8 mouse cellular contexts compared by ENCODE assay signal in the genomic region with DNA sequence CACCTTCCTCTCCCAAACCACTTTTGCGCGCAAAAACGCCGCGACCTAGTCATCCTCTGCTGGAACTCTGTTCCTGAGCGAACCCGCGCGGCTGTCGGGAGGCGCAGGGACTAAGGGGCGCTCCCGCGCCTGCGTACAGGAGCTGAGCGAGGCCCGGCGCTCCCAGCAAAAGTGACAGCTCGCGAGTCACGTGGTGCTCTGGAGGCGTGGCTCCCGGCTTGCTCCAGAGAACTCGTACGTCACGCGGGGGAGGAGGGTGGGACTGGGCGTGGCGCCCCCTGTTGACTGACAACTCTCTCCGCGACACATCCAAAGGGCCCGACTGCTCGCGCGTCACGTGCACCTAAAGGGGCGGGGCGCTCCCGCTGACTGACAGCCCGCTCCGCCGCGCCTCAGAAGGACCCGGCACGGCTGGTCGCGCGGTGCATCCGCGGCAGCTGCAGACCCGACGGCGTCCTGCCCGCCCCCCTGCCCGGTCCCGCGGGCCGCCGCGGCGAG. TPM values are rescaled to one million over a fixed set of nuclear protein-coding genes. Genes with fewer than 3 reads are reported as not detected.
DNase-seq lines count a peak whose midpoint lies in the region; ATAC-seq and TF ChIP-seq lines count a peak whose summit lies in the region.

A gene (plus strand): TSS at position 395 of the 498 bp plus-strand sequence.

- no peak for TF ChIP-seq EP300 in ES-Bruce4 (IDR thresholded peaks at IDR 0.05; ENCODE audit: insufficient read depth, low read depth, low read length)
- no peak for TF ChIP-seq EP300 in liver, postnatal 0 days (IDR thresholded peaks at IDR 0.05; ENCODE audit: low read depth)

- peaks cover 8% of the 10 kb centered on the region for H3K27me3 ChIP-seq in ES-Bruce4 (ENCODE audit: control insufficient read depth, insufficient read depth, low read length, poor library complexity, severe bottlenecking)
- H3K27me3 ChIP-seq in forebrain, embryonic 13.5 days = peaks cover 28% of the 10 kb centered on the region
- H3K27me3 ChIP-seq in liver, postnatal 0 days (ENCODE audit: insufficient read depth, low read length) = peaks cover 24% of the 10 kb centered on the region
- no peaks in the 10 kb centered on the region for H3K27me3 ChIP-seq in neural tube, embryonic 14.5 days (ENCODE audit: control insufficient read depth, insufficient read depth, low read length)

- H3K4me3 ChIP-seq in ES-Bruce4 (ENCODE audit: low read depth, low read length) = peak within 1 kb of the TSS; percentile 72
- peak within 1 kb of the TSS; percentile 61 for H3K4me3 ChIP-seq in forebrain, embryonic 13.5 days
- H3K4me3 ChIP-seq in liver, postnatal 0 days (ENCODE audit: low read depth, low read length) = peak within 1 kb of the TSS; percentile 61
- H3K4me3 ChIP-seq in neural tube, embryonic 14.5 days (ENCODE audit: low read depth, low read length) = peak within 1 kb of the TSS; percentile 74

- peak within 1 kb of the TSS; percentile 21 for H3K9ac ChIP-seq in ES-Bruce4 (ENCODE audit: low read depth, poor library complexity, severe bottlenecking)
- H3K9ac ChIP-seq in forebrain, embryonic 13.5 days = peak within 1 kb of the TSS; percentile 76
- H3K9ac ChIP-seq in liver, postnatal 0 days (replicated peaks) = peak within 1 kb of the TSS; percentile 70
- H3K9ac ChIP-seq in neural tube, embryonic 14.5 days (replicated peaks; ENCODE audit: low read depth, low read length) = peak within 1 kb of the TSS; percentile 80

- WGBS in forebrain, embryonic 13.5 days = under 1% methylated on average over 61 of the region's 61 CpGs
- under 1% methylated on average over 61 of the region's 61 CpGs for WGBS in large intestine, adult 2 months
- whole genome bisulfite sequencing in liver, postnatal 0 days (ENCODE audit: insufficient replicate concordance) = 0% methylated on average over 45 of the region's 61 CpGs
- under 1% methylated on average over 48 of the region's 61 CpGs for WGBS in neural tube, embryonic 14.5 days

- H3K4me2 ChIP-seq in forebrain, embryonic 13.5 days = peak within 1 kb of the TSS; percentile 82
- H3K4me2 ChIP-seq in liver, postnatal 0 days (ENCODE audit: low read depth, low read length) = peak within 1 kb of the TSS; percentile 100
- peak within 1 kb of the TSS; percentile 81 for H3K4me2 ChIP-seq in neural tube, embryonic 14.5 days (ENCODE audit: low read depth, low read length)

- peak; percentile 100 for DNase-seq in heart, postnatal 10 days
- peak; percentile 96 for DNase-seq in large intestine, adult 2 months (ENCODE audit: low read depth, low spot score)
- peak; percentile 100 for DNase-seq in liver, postnatal 0 days
- DNase-seq in testis, postnatal 10 days (ENCODE audit: low spot score) = peak; percentile 100

- H3K27ac ChIP-seq in ES-Bruce4 (ENCODE audit: insufficient read depth, low read length) = no peak within 1 kb of the TSS
- peak within 1 kb of the TSS; percentile 84 for H3K27ac ChIP-seq in forebrain, embryonic 13.5 days
- peak within 1 kb of the TSS; percentile 92 for H3K27ac ChIP-seq in liver, postnatal 0 days (ENCODE audit: low read depth)
- peak within 1 kb of the TSS; percentile 71 for H3K27ac ChIP-seq in neural tube, embryonic 14.5 days (ENCODE audit: low read depth, low read length)

- no peak for TF ChIP-seq POLR2A in ES-Bruce4 (IDR thresholded peaks at IDR 0.05; ENCODE audit: insufficient read depth, low read length)

- TF ChIP-seq CTCF in ES-Bruce4 (IDR thresholded peaks at IDR 0.05; ENCODE audit: low read depth, low read length) = peak; percentile 27
- TF ChIP-seq CTCF in liver, postnatal 0 days (IDR thresholded peaks at IDR 0.05; ENCODE audit: low read depth) = peak; percentile 81

- H3K9me3 ChIP-seq in ES-Bruce4 (replicated peaks; ENCODE audit: control insufficient read depth, insufficient read depth, low read length, poor library complexity, severe bottlenecking) = no peaks in the 10 kb centered on the region
- H3K9me3 ChIP-seq in forebrain, embryonic 13.5 days (replicated peaks) = no peaks in the 10 kb centered on the region
- H3K9me3 ChIP-seq in liver, postnatal 0 days (ENCODE audit: low read length) = no peaks in the 10 kb centered on the region
- H3K9me3 ChIP-seq in neural tube, embryonic 14.5 days (ENCODE audit: control insufficient read depth, low read length) = no peaks in the 10 kb centered on the region

- no peaks in the 10 kb centered on the region for H3K4me1 ChIP-seq in ES-Bruce4 (ENCODE audit: control insufficient read depth, insufficient read depth, low read length)
- peaks cover 13% of the 10 kb centered on the region for H3K4me1 ChIP-seq in forebrain, embryonic 13.5 days
- H3K4me1 ChIP-seq in liver, postnatal 0 days (ENCODE audit: insufficient read depth) = peaks cover 21% of the 10 kb centered on the region
- peaks cover 8% of the 10 kb centered on the region; the same call in 1 of the 2 replicates for H3K4me1 ChIP-seq in neural tube, embryonic 14.5 days (ENCODE audit: control insufficient read depth, insufficient read depth, low read length)

- H3K36me3 ChIP-seq in ES-Bruce4 (ENCODE audit: control insufficient read depth, insufficient read depth, low read length, poor library complexity, severe bottlenecking) = no peaks in the 10 kb centered on the region
- no peaks in the 10 kb centered on the region for H3K36me3 ChIP-seq in forebrain, embryonic 13.5 days (ENCODE audit: poor library complexity, severe bottlenecking)
- no peaks in the 10 kb centered on the region for H3K36me3 ChIP-seq in liver, postnatal 0 days (replicated peaks; ENCODE audit: insufficient read depth, low read length)
- H3K36me3 ChIP-seq in neural tube, embryonic 14.5 days (ENCODE audit: control insufficient read depth, insufficient read depth, low read length) = no peaks in the 10 kb centered on the region

- intact Hi-C loops in heart, postnatal 10 days (cut with DNase I) = no loop called here

- ATAC-seq in cerebellum, adult (ENCODE audit: insufficient number of reproducible peaks, low FRiP score, low TSS enrichment) = peak; percentile 86
- peak; percentile 97 for ATAC-seq in forebrain, embryonic 13.5 days
- peak; percentile 93 for ATAC-seq in liver, postnatal 0 days
- peak; percentile 96 for ATAC-seq in neural tube, embryonic 14.5 days (ENCODE audit: low read depth)

RNA-seq across cellular contexts. Expression of the gene that starts here (rescaled TPM):
- 0.18 and 0.38 TPM in 2 replicates for polyA plus RNA-seq in ES-Bruce4 (2011; ENCODE audit: insufficient read depth, insufficient read length, low read depth, missing spikeins)
- polyA plus RNA-seq in forebrain, embryonic 13.5 days (2015; fragmentation: Nextera tagmentation; extraction: Ambion mirVana) = 14.4 and 15.7 TPM in 2 replicates
- 10 to 100 TPM; 18.7 to 20.1 TPM for total RNA-seq in heart, postnatal 10 days (2021)
- 9.7 and 10.6 TPM in 2 replicates for polyA plus RNA-seq in large intestine, adult 2 months (2012; rRNA removed)
- polyA plus RNA-seq in liver, postnatal 0 days (2015; fragmentation: Nextera tagmentation; extraction: Ambion mirVana) = 4.9 and 5.1 TPM in 2 replicates
- 35.3 and 36.9 TPM in 2 replicates for polyA plus RNA-seq in neural tube, embryonic 14.5 days (2014; fragmentation: Nextera tagmentation; extraction: Ambion mirVana)

Comparison
In these comparisons a context has a peak if more than half of its experiments do, and no peak if none do; other contexts are left out.
1. H3K9ac ChIP-seq: peak in every context shown above with its lines; median percentile 80 in neural tube, embryonic 14.5 days; 76 in forebrain, embryonic 13.5 days; 70 in liver, postnatal 0 days; 21 in ES-Bruce4.